9 mouse cellular contexts compared by ENCODE assay signal in genomic region chr2:166629941-166630674, GRCm38 (mm10).
DNase-seq lines count a peak whose midpoint lies in the region; ATAC-seq and TF ChIP-seq lines count a peak whose summit lies in the region.
"Had no signal": no experiment of that assay in that cellular context is flagged by ENCODE, and none has a peak within 500 bp of the region (broad histone marks: within the 10 kb centered on the region; RNA-seq: fewer than 3 reads in every experiment).

No protein-coding gene starts in this region.

- 0 out of 2 replicates have a peak overlapping the region, but pooled peaks have one; percentile 41 for H3K27ac ChIP-seq in hindbrain, postnatal 0 days
- no peak overlapping the region for H3K27ac ChIP-seq in hindbrain, embryonic 11.5 days (ENCODE audit: low read depth, low read length)
- peak overlapping the region; percentile 26; the same call in 1 of the 2 replicates for H3K27ac ChIP-seq in CH12.LX (ENCODE audit: insufficient read depth, low read depth)
- H3K27ac ChIP-seq: liver, embryonic 14.5 days had no signal

- peak; percentile 83 for TF ChIP-seq EP300 in CH12.LX (IDR thresholded peaks at IDR 0.05; ENCODE audit: low read length)

- no peaks in the 10 kb centered on the region for H3K79me2 ChIP-seq in CH12.LX (replicated peaks; ENCODE audit: control insufficient read depth, extremely low read depth, insufficient read depth, poor library complexity, severe bottlenecking)

- H3K27me3 ChIP-seq in hindbrain, postnatal 0 days (ENCODE audit: insufficient read depth, low read length): no peaks in the 10 kb centered on the region
- H3K27me3 ChIP-seq in hindbrain, embryonic 11.5 days (ENCODE audit: control insufficient read depth, insufficient read depth, low read length): no peaks in the 10 kb centered on the region
- no peaks in the 10 kb centered on the region for H3K27me3 ChIP-seq in CH12.LX (replicated peaks)

- in situ Hi-C loops in CH12.LX (cut with MboI; ENCODE audit: low pct_ligation_motif_present, low pct_unique_long_range_greater_than_20kb, low sequenced_read_pairs): loop anchor here (5.0 kb wide), 1 partner anchor 82 kb away; the partner anchor contains the start of gene Prex1

- no peak for TF ChIP-seq RAD21 in CH12.LX (IDR thresholded peaks at IDR 0.05; ENCODE audit: low read depth, low read length)

- H3K9me3 ChIP-seq in hindbrain, postnatal 0 days (ENCODE audit: low read length): no peaks in the 10 kb centered on the region
- H3K9me3 ChIP-seq in hindbrain, embryonic 11.5 days (ENCODE audit: control insufficient read depth, low read length): no peaks in the 10 kb centered on the region
- peaks cover 18% of the 10 kb centered on the region for H3K9me3 ChIP-seq in CH12.LX (replicated peaks; ENCODE audit: low read length)

- no peak overlapping the region for H3K4me3 ChIP-seq in hindbrain, postnatal 0 days (ENCODE audit: low read length)
- H3K4me3 ChIP-seq in hindbrain, embryonic 11.5 days (ENCODE audit: low read depth, low read length): no peak overlapping the region
- H3K4me3 ChIP-seq in CH12.LX (replicated peaks in 1 of 3; ENCODE audit: low read depth in 2 of 3, low read length in 2 of 3, poor library complexity in 1 of 3): no peak overlapping the region

- no peaks in the 10 kb centered on the region; the same call in 1 of the 2 replicates for H3K4me1 ChIP-seq in hindbrain, postnatal 0 days (ENCODE audit: insufficient read depth, low read length)
- 0 out of 2 replicates have a peak, but pooled peaks cover 2% of the 10 kb centered on the region for H3K4me1 ChIP-seq in hindbrain, embryonic 11.5 days (replicated peaks; ENCODE audit: control insufficient read depth, insufficient read depth, low read length)
- H3K4me1 ChIP-seq in CH12.LX (ENCODE audit: control insufficient read depth in 1 of 2, insufficient read depth in 2 of 2): peaks cover 37 to 76% of the 10 kb centered on the region in 2 experiments

- no peak overlapping the region for H3K4me2 ChIP-seq in hindbrain, postnatal 0 days (ENCODE audit: low read depth, low read length)
- H3K4me2 ChIP-seq in hindbrain, embryonic 11.5 days (replicated peaks; ENCODE audit: low read depth, low read length): no peak overlapping the region
- H3K4me2 ChIP-seq in CH12.LX (ENCODE audit: insufficient read depth, low read depth, poor library complexity, severe bottlenecking): no peak overlapping the region

- no peak for TF ChIP-seq CTCF in hindbrain, postnatal 0 days (IDR thresholded peaks at IDR 0.05; ENCODE audit: low read depth)
- no peak for TF ChIP-seq CTCF in CH12.LX (conservative IDR thresholded peaks at IDR 0.05 in 1 of 2, IDR thresholded peaks at IDR 0.05 in 1 of 2; ENCODE audit: low read depth in 2 of 2, low read length in 2 of 2)

- no peak overlapping the region for H3K9ac ChIP-seq in hindbrain, postnatal 0 days (replicated peaks; ENCODE audit: low read length)
- H3K9ac ChIP-seq in hindbrain, embryonic 11.5 days (ENCODE audit: low read depth, low read length): no peak overlapping the region
- H3K9ac ChIP-seq in CH12.LX (ENCODE audit: insufficient read depth, low read depth): no peak overlapping the region
- H3K9ac ChIP-seq: liver, embryonic 14.5 days had no signal

- no peaks in the 10 kb centered on the region for H3K36me3 ChIP-seq in hindbrain, postnatal 0 days (ENCODE audit: insufficient read depth, low read length)
- no peaks in the 10 kb centered on the region for H3K36me3 ChIP-seq in hindbrain, embryonic 11.5 days (ENCODE audit: control insufficient read depth, insufficient read depth, low read length)
- H3K36me3 ChIP-seq in CH12.LX (replicated peaks in 1 of 2; ENCODE audit: control insufficient read depth in 1 of 2, insufficient read depth in 1 of 2, low read length in 1 of 2): peaks cover 10 to 59% of the 10 kb centered on the region in 2 experiments

- ATAC-seq in hindbrain, postnatal 0 days: no peak; the same call in 1 of the 2 replicates
- no peak for ATAC-seq in hindbrain, embryonic 11.5 days (ENCODE audit: low FRiP score)
- ATAC-seq in megakaryocyte progenitor cell, adult 5-6 weeks (replicated peaks; ENCODE audit: poor library complexity): peak; percentile 85

- dilution Hi-C loops in CH12.LX (cut with MboI; ENCODE audit: extremely low pct_ligation_motif_present, extremely low pct_unique_long_range_greater_than_20kb, low sequenced_read_pairs): no loop called here

- WGBS in hindbrain, postnatal 0 days: 63% methylated on average over 17 of the region's 17 CpGs
- 83% methylated on average over 17 of the region's 17 CpGs for WGBS in hindbrain, embryonic 11.5 days

- intact Hi-C loops in heart, postnatal 10 days (cut with DNase I): no loop called here

- no peak for DNase-seq in hindbrain, postnatal 0 days (ENCODE audit: low spot score)
- DNase-seq in hindbrain, embryonic 11.5 days (ENCODE audit: low spot score): no peak
- peak; percentile 91 for DNase-seq in CH12.LX (ENCODE audit: extremely low read depth)
- peak; percentile 27 to 46 for DNase-seq in heart, postnatal 10 days
- no peak for DNase-seq in embryo, embryonic 11 days
- no peak for DNase-seq in lung, postnatal 14 days
- DNase-seq in cerebellum, adult 18-20 months: no peak

- TF ChIP-seq POLR2A in CH12.LX (IDR thresholded peaks at IDR 0.05; ENCODE audit: low read depth, low read length): no peak

TF ChIP-seq in CH12.LX, 34 proteins besides CTCF, POLR2A, EP300 and RAD21:
- TF ChIP-seq UBTF (IDR thresholded peaks at IDR 0.05; ENCODE audit: low read depth, low read length) (no peak; the same call in 1 of the 2 replicates), ETS1 (conservative IDR thresholded peaks at IDR 0.05; ENCODE audit: low read depth, low read length) (peak; percentile 94), MXI1 (IDR thresholded peaks at IDR 0.05; ENCODE audit: low read depth, low read length) (peak; percentile 37; the same call in 1 of the 2 replicates), JUN (IDR thresholded peaks at IDR 0.05; ENCODE audit: insufficient read depth, low read depth, low read length) (0 out of 2 replicates have a peak, but pooled peaks have one; percentile 44), ZMIZ1 (IDR thresholded peaks at IDR 0.05; ENCODE audit: low read depth, low read length) (no peak), SIN3A (IDR thresholded peaks at IDR 0.05; ENCODE audit: low read length) (peak; percentile 74; the same call in 1 of the 2 replicates), MAZ (IDR thresholded peaks at IDR 0.05; ENCODE audit: low read depth, low read length) (peak; percentile 76), NELFE (IDR thresholded peaks at IDR 0.05; ENCODE audit: low read depth, low read length) (no peak), ZC3H11A (IDR thresholded peaks at IDR 0.05; ENCODE audit: low read depth, low read length) (no peak), ZKSCAN1 (IDR thresholded peaks at IDR 0.05; ENCODE audit: borderline replicate concordance, low read depth, low read length) (no peak), MAX (IDR thresholded peaks at IDR 0.05; ENCODE audit: low read length) (peak; percentile 53; the same call in 1 of the 2 replicates), PAX5 (IDR thresholded peaks at IDR 0.05; ENCODE audit: low read length) (no peak), RCOR1 (conservative IDR thresholded peaks at IDR 0.05; ENCODE audit: low read depth, low read length) (no peak), POLR2AphosphoS2 (IDR thresholded peaks at IDR 0.05; ENCODE audit: low read depth, low read length) (no peak), GABPA (IDR thresholded peaks at IDR 0.05; ENCODE audit: insufficient replicate concordance, low read depth, low read length) (no peak), ELF1 (IDR thresholded peaks at IDR 0.05; ENCODE audit: low read depth, low read length) (peak; percentile 45), SMC3 (IDR thresholded peaks at IDR 0.05; ENCODE audit: low read depth, low read length) (peak; percentile 21), MEF2A (IDR thresholded peaks at IDR 0.05; ENCODE audit: borderline replicate concordance, low read depth, low read length) (peak; percentile 66), MYC (IDR thresholded peaks at IDR 0.05; ENCODE audit: low read depth, low read length) (peak; percentile 38; the same call in 1 of the 2 replicates), BHLHE40 (IDR thresholded peaks at IDR 0.05; ENCODE audit: low read depth, low read length) (peak; percentile 76), CHD1 (IDR thresholded peaks at IDR 0.05; ENCODE audit: low read depth, low read length) (no peak), USF1 (IDR thresholded peaks at IDR 0.05; ENCODE audit: low read depth, low read length) (no peak), TCF12 (IDR thresholded peaks at IDR 0.05; ENCODE audit: low read depth, low read length) (peak; percentile 92), CHD2 (IDR thresholded peaks at IDR 0.05; ENCODE audit: low read length) (peak; percentile 43; the same call in 1 of the 2 replicates), TBP (conservative IDR thresholded peaks at IDR 0.05; ENCODE audit: low read depth, low read length) (peak; percentile 60; the same call in 1 of the 2 replicates), JUND (conservative IDR thresholded peaks at IDR 0.05; ENCODE audit: low read depth, low read length) (peak; percentile 68), ZNF384 (IDR thresholded peaks at IDR 0.05; ENCODE audit: low read depth, low read length) (no peak), HCFC1 (IDR thresholded peaks at IDR 0.05; ENCODE audit: low read depth, low read length) (no peak), USF2 (conservative IDR thresholded peaks at IDR 0.05; ENCODE audit: low read depth, low read length) (no peak), IRF4 (IDR thresholded peaks at IDR 0.05; ENCODE audit: low read depth, low read length) (peak; percentile 73), KAT2A (IDR thresholded peaks at IDR 0.05; ENCODE audit: insufficient replicate concordance, low read length) (no peak), E2F4 (IDR thresholded peaks at IDR 0.05; ENCODE audit: insufficient replicate concordance, low read depth, low read length) (no peak), NRF1 (IDR thresholded peaks at IDR 0.05; ENCODE audit: low read depth, low read length) (no peak), MAFK (IDR thresholded peaks at IDR 0.05; ENCODE audit: insufficient replicate concordance, low read length) (0 out of 2 replicates have a peak, but pooled peaks have one; percentile 21)

Comparison
In these comparisons a context has a peak if more than half of its experiments do, and no peak if none do; other contexts are left out.
1. DNase-seq: peak in CH12.LX (single experiment) and heart, postnatal 10 days (2 of 2); none in hindbrain, postnatal 0 days (single experiment), hindbrain, embryonic 11.5 days (single experiment), embryo, embryonic 11 days (single experiment), lung, postnatal 14 days (single experiment) and cerebellum, adult 18-20 months (0 of 2).